Mouse (Mus musculus) R1 (cell line): ENCODE results near the gene Ankrd31.
A peak's percentile ranks its signal among the peaks of the same experiment; 100 is the strongest.

ENCODE experiments used
- DNase-seq: peaks from one replicate; pipeline ENCODE4 v3.0.0-alpha.2; 2018; ENCODE audit warnings: low read depth, low spot score

The Ankrd31 gene

DNA sequence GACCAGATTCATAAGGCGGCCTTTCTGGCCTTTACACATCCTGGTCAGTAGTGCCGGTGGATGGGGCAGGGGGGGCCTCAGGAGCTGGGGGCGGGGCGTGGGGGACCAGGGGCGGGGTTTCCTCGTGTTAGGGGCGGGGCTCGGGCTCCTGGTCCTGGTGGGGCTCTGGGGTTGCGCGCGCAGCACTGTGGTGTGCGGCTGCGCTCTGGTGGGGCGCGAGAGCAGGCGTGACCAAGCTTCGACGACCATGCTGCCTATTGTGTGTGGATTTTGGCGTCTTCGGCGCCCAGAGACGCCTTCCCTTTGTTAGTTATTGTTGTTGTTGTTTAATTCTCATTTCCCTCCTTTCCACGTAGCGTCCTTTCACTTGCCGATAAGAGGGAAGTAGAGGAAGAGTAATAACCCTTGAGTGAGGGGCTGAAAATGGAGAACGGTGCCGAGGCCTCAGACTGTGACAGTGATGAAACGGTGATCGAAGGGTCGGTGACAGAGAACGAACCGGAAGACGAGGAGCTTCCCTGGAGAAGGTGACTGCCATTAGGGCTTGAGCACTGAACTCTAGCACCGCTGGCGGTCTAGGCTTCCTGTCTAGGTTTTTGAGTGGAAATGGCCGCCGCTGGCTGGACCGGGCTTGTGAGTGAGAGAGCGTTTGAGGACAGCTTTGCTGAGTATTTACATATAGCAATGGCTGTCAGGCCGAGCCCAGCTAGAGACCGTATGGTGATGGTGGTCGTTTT, at the start of gene Ankrd31:
Gene Ankrd31, plus strand, starts transcription at position 164 of the 737 bp plus-strand sequence.
- DNase-seq = peak; percentile 63

DNA sequence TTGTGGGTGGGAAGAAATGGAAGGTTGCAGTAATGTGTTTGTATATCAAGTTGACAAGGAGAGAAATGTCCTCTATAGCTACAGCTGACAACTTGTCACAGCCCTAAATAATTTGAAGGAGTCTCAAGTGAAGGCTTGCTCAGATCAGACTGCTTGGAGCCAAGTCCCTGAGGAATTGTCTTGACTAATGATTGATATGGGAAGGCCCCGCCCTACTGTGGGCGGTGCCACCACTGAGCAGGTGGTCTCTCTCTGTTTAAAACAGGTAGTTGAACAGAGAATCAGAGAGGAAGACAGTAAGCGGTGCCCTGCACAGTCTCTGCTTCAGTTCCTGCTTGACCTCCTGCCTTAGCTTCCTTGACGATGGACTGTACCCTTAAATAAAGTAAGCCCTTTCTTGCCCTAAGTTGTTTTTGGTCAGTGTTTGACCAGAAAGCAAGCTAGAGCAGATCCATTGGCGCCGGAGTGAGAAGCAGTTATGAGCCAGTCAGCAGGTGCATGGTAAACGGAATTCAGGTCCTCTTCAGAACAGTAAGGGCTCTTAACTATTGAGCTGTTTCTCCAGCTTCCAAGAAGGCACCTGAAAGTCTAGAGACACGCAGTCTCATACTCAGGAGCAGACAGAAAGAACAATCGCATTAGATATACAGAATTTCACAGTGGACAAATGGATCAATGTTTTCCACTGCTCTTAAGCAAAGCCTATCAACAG, 45.3 kb upstream of the Ankrd31 start:
- DNase-seq = peak; percentile 28

- no peak for DNase-seq
Observed at GRCm38 (mm10) chr13:96709269-96710233, 38.5 kb upstream of the Ankrd31 start.

DNA sequence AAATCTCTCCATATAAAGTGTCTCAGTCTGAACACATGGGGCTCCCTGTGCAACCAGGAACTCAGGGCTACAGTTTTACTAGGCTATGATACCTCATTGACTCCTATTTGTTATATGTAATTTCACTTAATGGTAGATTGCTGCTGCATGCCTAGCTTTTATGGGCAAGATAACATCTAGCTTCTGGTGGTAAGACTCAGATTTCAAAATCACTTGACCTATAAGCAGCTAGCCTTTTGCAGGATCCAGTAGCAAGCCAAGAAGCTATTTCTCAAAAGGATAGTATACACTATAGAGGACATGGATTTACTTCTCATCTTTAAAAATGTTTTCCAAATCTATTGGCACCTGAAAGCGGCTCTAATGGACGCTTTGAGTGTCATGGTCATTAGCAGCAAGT, 31.8 kb upstream of the Ankrd31 start:
- DNase-seq = no peak

- no peak for DNase-seq
Observed at GRCm38 (mm10) chr13:96717821-96718220, 30.3 kb upstream of the Ankrd31 start.

- no peak for DNase-seq
Observed at GRCm38 (mm10) chr13:96720003-96720402, 28.1 kb upstream of the Ankrd31 start.

GRCm38 (mm10) chr13:96728289-96728688, 19.8 kb upstream of the Ankrd31 start:
- peak; percentile 10 for DNase-seq

GRCm38 (mm10) chr13:96729146-96729545, 18.9 kb upstream of the Ankrd31 start:
- no peak for DNase-seq

GRCm38 (mm10) chr13:96730116-96730515, 18.0 kb upstream of the Ankrd31 start:
- DNase-seq = no peak

- no peak for DNase-seq
Observed at GRCm38 (mm10) chr13:96735175-96735574, 12.9 kb upstream of the Ankrd31 start.

DNA sequence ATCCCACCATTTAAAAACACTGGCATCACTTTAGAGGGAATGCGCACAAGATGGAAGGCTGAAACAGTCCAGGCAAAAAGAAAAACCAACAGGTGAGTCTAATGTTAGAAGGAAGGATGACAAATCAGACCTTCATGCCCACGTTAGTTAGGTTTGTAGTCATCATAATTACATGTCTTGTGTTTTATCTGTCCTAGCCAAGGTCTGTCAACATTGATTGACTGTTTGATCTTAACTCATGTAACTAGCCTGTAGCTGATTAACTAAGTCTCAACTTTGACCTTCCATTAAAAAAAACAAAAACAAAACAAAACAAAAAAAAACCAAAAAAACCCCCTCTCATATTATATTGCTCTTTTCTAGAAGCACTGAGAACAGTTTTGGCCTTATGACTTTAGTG, 7.9 kb upstream of the Ankrd31 start:
- no peak for DNase-seq

- no peak for DNase-seq
Observed at GRCm38 (mm10) chr13:96742871-96743270, 5.2 kb upstream of the Ankrd31 start.

GRCm38 (mm10) chr13:96746055-96746454, 2.0 kb upstream of the Ankrd31 start:
- no peak for DNase-seq

DNA sequence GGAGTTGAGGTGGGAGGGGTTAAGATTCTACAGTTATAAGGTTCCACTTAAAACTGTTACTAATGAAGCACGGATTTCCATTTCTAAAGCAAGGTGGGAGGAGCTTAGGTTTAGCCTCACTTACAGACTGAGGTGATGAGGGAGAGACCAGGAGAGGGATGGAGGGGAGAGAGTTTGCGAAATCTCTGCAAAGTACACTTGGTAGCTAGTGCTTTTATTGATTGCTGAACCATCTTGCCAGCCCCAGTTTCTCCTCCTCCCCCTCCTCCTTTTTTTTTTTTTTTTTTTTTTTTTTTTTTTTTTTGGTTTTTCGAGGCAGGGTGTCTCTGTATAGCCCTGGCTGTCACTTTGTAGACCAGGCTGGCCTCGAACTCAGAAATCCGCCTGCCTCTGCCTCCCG, 1.8 kb downstream of the Ankrd31 start:
- DNase-seq = no peak

- DNase-seq = no peak
Observed at GRCm38 (mm10) chr13:96760848-96761247, 12.8 kb downstream of the Ankrd31 start.

DNA sequence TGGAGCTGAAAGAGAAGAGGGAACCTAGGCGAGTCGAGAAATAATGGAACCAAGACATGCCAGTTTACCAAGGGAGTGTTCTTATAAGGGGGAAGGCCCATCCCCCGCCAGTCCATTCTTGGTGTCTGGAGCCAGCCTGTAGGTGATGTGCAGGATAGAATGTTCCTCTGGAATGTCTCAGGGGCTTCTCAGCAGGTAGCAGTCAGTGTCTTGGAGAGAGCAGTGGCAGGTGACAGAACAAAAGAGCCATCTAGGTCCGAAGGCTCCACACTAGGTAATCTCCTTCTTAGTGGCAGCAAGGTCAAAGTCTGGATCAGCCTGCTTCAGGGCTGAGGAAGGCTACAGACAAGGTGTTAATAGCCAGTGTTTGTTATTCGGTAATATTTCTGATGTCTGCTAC, 38.0 kb downstream of the Ankrd31 start:
- DNase-seq = peak; percentile 54

GRCm38 (mm10) chr13:96793451-96793850, 45.4 kb downstream of the Ankrd31 start:
- DNase-seq = no peak

DNA sequence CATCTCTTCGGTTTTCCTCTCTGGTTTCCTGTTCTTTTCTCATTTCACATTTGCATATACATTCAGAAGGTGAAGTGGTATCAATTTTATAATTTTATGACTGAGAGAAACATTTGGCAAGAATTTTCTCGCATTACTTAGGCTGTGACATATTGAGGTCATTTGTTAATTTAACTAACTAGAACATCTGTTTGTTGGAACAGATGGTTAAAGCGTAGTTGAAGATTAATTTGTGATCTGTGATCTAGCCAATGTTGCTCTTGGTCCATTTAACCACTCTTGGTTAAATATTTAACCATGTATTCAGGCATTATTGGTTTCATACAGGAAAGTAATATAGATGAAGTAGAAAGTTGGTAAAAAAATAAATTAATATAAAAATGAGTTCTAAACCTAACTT, 47.2 kb downstream of the Ankrd31 start:
- DNase-seq = no peak

DNA sequence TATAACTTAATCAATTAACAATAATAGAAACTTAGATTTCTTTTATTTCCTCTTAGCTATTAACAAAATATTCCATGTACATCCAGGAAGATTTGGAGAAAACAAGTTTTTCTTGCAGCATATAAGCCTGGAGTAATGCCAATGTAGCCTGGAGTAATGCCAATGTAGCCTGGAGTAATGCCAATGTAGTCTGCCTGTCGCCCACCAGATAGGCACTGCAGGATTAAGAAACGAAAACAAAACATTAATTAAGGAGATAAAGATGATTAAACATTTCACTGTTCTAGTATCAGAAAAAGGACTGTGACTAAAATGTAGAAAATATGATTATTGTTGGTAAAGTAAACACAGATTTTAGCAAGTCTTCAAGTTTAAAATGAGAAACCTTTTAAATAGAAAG, 49.4 kb downstream of the Ankrd31 start:
- no peak for DNase-seq

DNA sequence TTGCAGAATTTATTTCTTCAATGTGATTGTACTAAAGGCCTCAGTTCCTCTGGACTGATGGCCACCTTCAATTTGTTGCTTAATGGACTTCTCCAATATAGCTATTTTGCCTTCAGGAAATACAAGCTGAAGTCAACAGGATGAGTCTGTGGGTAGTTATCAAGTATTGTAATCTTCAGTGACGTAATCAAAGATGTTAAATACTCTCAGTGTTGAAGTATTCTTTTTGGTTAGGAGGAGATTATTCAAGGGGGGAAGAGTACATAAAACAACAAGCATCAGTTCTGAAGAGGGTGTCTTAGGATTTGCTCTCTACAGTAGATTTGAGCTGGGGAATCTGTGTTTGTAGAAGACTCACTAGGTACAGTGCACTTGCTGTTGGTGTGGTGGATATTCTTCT, 101.7 kb downstream of the Ankrd31 start:
- no peak for DNase-seq

DNA sequence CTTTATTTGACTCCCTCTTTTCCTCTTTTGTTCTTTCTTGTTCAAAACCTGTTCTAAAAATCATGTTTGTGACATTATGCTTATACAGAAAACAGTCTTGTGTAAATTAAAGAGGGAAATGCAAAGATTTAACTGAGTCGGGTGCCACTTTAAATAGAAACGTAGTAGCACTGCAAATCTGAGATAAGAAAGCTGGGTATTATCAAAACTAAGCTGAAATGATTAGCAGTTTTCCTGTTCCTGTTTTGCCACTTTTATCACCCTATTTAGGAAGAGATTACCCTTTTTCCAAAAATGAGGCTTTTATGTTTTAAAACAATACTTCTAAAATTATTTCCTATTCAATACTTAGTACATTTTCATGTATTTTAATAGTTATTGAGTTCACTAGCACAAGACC, 104.1 kb downstream of the Ankrd31 start:
- no peak for DNase-seq

- DNase-seq = peak; percentile 52
Observed at GRCm38 (mm10) chr13:96853256-96853655, 105.2 kb downstream of the Ankrd31 start.
